Mouse (Mus musculus): ENCODE data around the gene Metap2.

DNA sequence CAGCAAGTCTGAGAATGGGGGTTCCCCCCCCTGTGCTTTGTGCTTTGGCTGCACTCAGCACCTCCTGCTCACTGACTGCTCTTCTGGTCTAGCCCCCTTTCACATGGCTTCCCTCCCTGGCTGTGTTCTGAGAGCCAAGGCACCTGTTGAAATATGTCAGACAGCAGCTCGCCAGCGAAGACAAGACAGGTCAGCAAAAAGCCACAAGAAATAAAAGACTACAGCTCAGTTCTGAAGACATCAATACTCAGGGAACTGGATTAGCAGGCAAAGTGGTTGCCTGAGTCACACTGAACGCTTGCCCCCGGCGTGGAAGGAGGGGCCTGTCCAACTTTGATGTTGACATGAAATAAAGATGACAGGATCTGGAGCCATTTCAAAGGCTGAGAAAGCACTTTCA is 36.0 kb upstream of the Metap2 start:
- TF ChIP-seq POLR2A (IDR thresholded peaks at IDR 0.05; ENCODE audit: low read depth, low read length) (no peak), CTCF (IDR thresholded peaks at IDR 0.05; ENCODE audit: borderline replicate concordance, insufficient read depth, low read length) (no peak)

Data from embryonic fibroblast, embryonic 13.5 days (primary cell).